Mouse (Mus musculus) liver, embryonic 14.5 days (tissue): ENCODE data around the gene 2310039H08Rik. TPM values are rescaled to one million over a fixed set of nuclear protein-coding genes. Genes with fewer than 3 reads are reported as not detected.

Source experiments
- ATAC-seq: fragments of 200-750 bp; cut with Nextera tagmentation; 2 replicates; pipeline ENCODE4 v1.8.0; 2017; ENCODE audit warnings: moderate number of reproducible peaks, mild to moderate bottlenecking, moderate library complexity; ENCODE audit not compliant: insufficient read depth
- DNase-seq, 3 experiments: peaks; one replicate each; pipeline ENCODE4 v3.0.0-alpha.2; 2012 to 2013; ENCODE audit warnings: low read depth in 3 of 3, low spot score in 3 of 3
- H3K27ac ChIP-seq: fragments of 300-500 bp; sonication (generic); 2 replicates; pipeline ENCODE4 v1.5.1; 2014; ENCODE audit warnings: moderate library complexity, mild to moderate bottlenecking, control low read depth, inconsistent platforms
- H3K27me3 ChIP-seq: fragments of 300-500 bp; sonication (generic); 2 replicates; pipeline ENCODE4 v1.6.1; 2014; ENCODE audit warnings: mild to moderate bottlenecking, low read length, moderate library complexity; ENCODE audit not compliant: control insufficient read depth, insufficient read depth
- H3K36me3 ChIP-seq: fragments of 300-500 bp; sonication (generic); replicated peaks from 2 replicates; pipeline ENCODE4 v1.6.1; 2014; ENCODE audit warnings: low read depth; ENCODE audit not compliant: control insufficient read depth, insufficient read depth
- H3K4me1 ChIP-seq, 2 experiments: fragments of 200-500 bp in 1 of 2; fragments of 300-500 bp in 1 of 2; sonication (generic) in 1 of 2; replicated peaks; 2 replicates each; pipeline ENCODE4 v1.6.1; 2012 to 2014; ENCODE audit warnings: antibody characterized with exemption in 1 of 2, inconsistent platforms in 1 of 2, low read length in 1 of 2; ENCODE audit not compliant: control insufficient read depth in 2 of 2, insufficient read depth in 2 of 2
- H3K4me2 ChIP-seq: fragments of 300-500 bp; sonication (generic); 2 replicates; pipeline ENCODE4 v1.6.1; 2014; ENCODE audit warnings: low read depth, mild to moderate bottlenecking, control low read depth, moderate library complexity
- H3K4me3 ChIP-seq, 2 experiments: fragments of 200-500 bp in 1 of 2; fragments of 300-500 bp in 1 of 2; sonication (generic) in 1 of 2; 2 replicates each; pipeline ENCODE4 v1.5.1; 2012 to 2014; ENCODE audit warnings: low read depth in 2 of 2, low read length in 2 of 2, mild to moderate bottlenecking in 2 of 2, control low read depth in 1 of 2, inconsistent platforms in 1 of 2, moderate library complexity in 1 of 2; ENCODE audit not compliant: insufficient read depth in 1 of 2
- H3K9ac ChIP-seq: fragments of 300-500 bp; sonication (generic); replicated peaks from 2 replicates; pipeline ENCODE4 v1.6.1; 2014; ENCODE audit warnings: mild to moderate bottlenecking, control low read depth, moderate library complexity
- H3K9me3 ChIP-seq: fragments of 300-500 bp; sonication (generic); 2 replicates; pipeline ENCODE4 v1.6.1; 2016; ENCODE audit warnings: low read length, mixed read lengths; ENCODE audit not compliant: control insufficient read depth
- CTCF ChIP-seq: IDR thresholded peaks from 2 replicates; pipeline ENCODE4 v1.5.1; 2016; ENCODE audit warnings: antibody characterized with exemption, low read depth, control low read depth
- EP300 ChIP-seq: IDR thresholded peaks from 2 replicates; pipeline ENCODE4 v1.6.1; 2016; ENCODE audit warnings: antibody characterized with exemption, low read depth
- WGBS: fragments of 180-500 bp; shearing (Covaris S2); extraction: QIAGEN DNeasy Blood & Tissue Kit; methylation state at CpG from one replicate; pipeline ENCODE4 v1.1.7; 2014; ENCODE audit not compliant: insufficient replicate concordance; 5-methylcytosine and 5-hydroxymethylcytosine counted together
- polyA plus RNA-seq, 2 experiments: library from polyadenylated mRNA; depleted of rRNA in 1 of 2; stranded (reverse) in 1 of 2; unstranded in 1 of 2; fragments of >200 nt; fragmentation: Nextera tagmentation in 1 of 2; extraction: Ambion mirVana in 1 of 2; gene quantifications; 2 replicates each; pipeline versions ENCODE4 v1.2.1 to v1.2.3; 2012 to 2014

Gene 2310039H08Rik
- polyA plus RNA-seq, 2 experiments = 36.7 to 62.7 TPM

- no peaks in the 10 kb centered on the region for H3K27me3 ChIP-seq
- H3K4me3 ChIP-seq = peak overlapping the region in 1 of 2 experiments; percentile 86; a peak in 2 of 4 replicates
- peaks cover 0 to 7% of the 10 kb centered on the region in 2 experiments; a peak in 2 of 4 replicates for H3K4me1 ChIP-seq
- H3K36me3 ChIP-seq = peaks cover 44% of the 10 kb centered on the region
- H3K27ac ChIP-seq = no peak overlapping the region
- H3K9me3 ChIP-seq = no peaks in the 10 kb centered on the region
- no peak for ATAC-seq
- TF ChIP-seq CTCF (no peak), EP300 (no peak)
- DNase-seq = no peak
- H3K4me2 ChIP-seq = peak overlapping the region; percentile 82
- peak overlapping the region; percentile 18; the same call in 1 of the 2 replicates for H3K9ac ChIP-seq
- 52% methylated on average over 2 of the region's 2 CpGs for WGBS
These were observed 1.7 kb downstream of the 2310039H08Rik start for GRCm38 (mm10) chr17:46774131-46774472.

GRCm38 (mm10) chr17:46775070-46775469, 2.6 kb downstream of the 2310039H08Rik start:
- H3K27me3 ChIP-seq = no peaks in the 10 kb centered on the region
- WGBS = 88% methylated on average over 9 of the region's 9 CpGs
- H3K36me3 ChIP-seq = peaks cover 54% of the 10 kb centered on the region
- no peak for ATAC-seq
- H3K9ac ChIP-seq = no peak overlapping the region
- peaks cover 0 to 7% of the 10 kb centered on the region in 2 experiments; a peak in 2 of 4 replicates for H3K4me1 ChIP-seq
- H3K4me2 ChIP-seq = no peak overlapping the region
- no peaks in the 10 kb centered on the region for H3K9me3 ChIP-seq
- no peak for DNase-seq
- no peak overlapping the region for H3K4me3 ChIP-seq
- TF ChIP-seq EP300 (no peak), CTCF (no peak)
- H3K27ac ChIP-seq = no peak overlapping the region

- H3K4me2 ChIP-seq = no peak overlapping the region
- 81% methylated on average over 3 of the region's 3 CpGs for WGBS
- H3K9ac ChIP-seq = no peak overlapping the region
- TF ChIP-seq CTCF = no peak
- TF ChIP-seq EP300 = no peak
- no peaks in the 10 kb centered on the region for H3K27me3 ChIP-seq
- ATAC-seq (no peak), DNase-seq (no peak)
- H3K9me3 ChIP-seq = no peaks in the 10 kb centered on the region
- H3K27ac ChIP-seq = no peak overlapping the region
- peaks cover 60% of the 10 kb centered on the region for H3K36me3 ChIP-seq
- no peak overlapping the region for H3K4me3 ChIP-seq
- H3K4me1 ChIP-seq = peaks cover 0 to 7% of the 10 kb centered on the region in 2 experiments; a peak in 3 of 4 replicates
These were observed 3.7 kb downstream of the 2310039H08Rik start for GRCm38 (mm10) chr17:46776087-46776486.

GRCm38 (mm10) chr17:46781876-46782275, 9.4 kb downstream of the 2310039H08Rik start:
- Histone ChIP-seq H3K4me2 (peak overlapping the region; percentile 89), H3K9ac (peak overlapping the region; percentile 80), H3K4me3 (peak overlapping the region; percentile 88 to 99), H3K27me3 (no peaks in the 10 kb centered on the region), H3K27ac (peak overlapping the region; percentile 53), H3K9me3 (no peaks in the 10 kb centered on the region), H3K4me1 (peaks cover 4 to 6% of the 10 kb centered on the region in 2 experiments), H3K36me3 (peaks cover 38% of the 10 kb centered on the region)
- no peak for ATAC-seq
- 4% methylated on average over 11 of the region's 11 CpGs for WGBS
- DNase-seq = no peak
- TF ChIP-seq EP300 (no peak), CTCF (no peak)

GRCm38 (mm10) chr17:46782341-46783221, 10.1 kb downstream of the 2310039H08Rik start, which contains the start of gene Rpl7l1:
Gene Rpl7l1, minus strand, starts transcription at chr17:46782672.
- H3K27me3 ChIP-seq = no peaks in the 10 kb centered on the region
- H3K27ac ChIP-seq = peak within 1 kb of the TSS; percentile 53
- H3K4me1 ChIP-seq = peaks cover 9 to 10% of the 10 kb centered on the region in 2 experiments
- DNase-seq (peak; percentile 86 to 89 (median 87)), ATAC-seq (peak; percentile 93)
- no peaks in the 10 kb centered on the region for H3K9me3 ChIP-seq
- peak within 1 kb of the TSS; percentile 80 for H3K9ac ChIP-seq
- H3K4me3 ChIP-seq = peak within 1 kb of the TSS; percentile 88 to 99
- WGBS = under 1% methylated on average over 44 of the region's 44 CpGs
- TF ChIP-seq CTCF (peak; percentile 80), EP300 (0 out of 2 replicates have a peak, but pooled peaks have one; percentile 14)
- peaks cover 31% of the 10 kb centered on the region for H3K36me3 ChIP-seq
- H3K4me2 ChIP-seq = peak within 1 kb of the TSS; percentile 89
